Mouse (Mus musculus) C2C12 (cell line): Measurements from ENCODE around the gene Foxd4.

Source experiments
- CTCF ChIP-seq: IDR thresholded peaks from one replicate; pipeline ENCODE4 v1.5.1; 2011; ENCODE audit not compliant: control insufficient read depth, insufficient read depth, insufficient read length
- MAX ChIP-seq: IDR thresholded peaks from one replicate; pipeline ENCODE4 v1.6.1; 2011; ENCODE audit warnings: mild to moderate bottlenecking, control low read depth
- MYOD1 ChIP-seq: IDR thresholded peaks from one replicate; pipeline ENCODE4 v1.6.1; 2011; ENCODE audit warnings: low read depth; ENCODE audit not compliant: control insufficient read depth, insufficient read length

DNA sequence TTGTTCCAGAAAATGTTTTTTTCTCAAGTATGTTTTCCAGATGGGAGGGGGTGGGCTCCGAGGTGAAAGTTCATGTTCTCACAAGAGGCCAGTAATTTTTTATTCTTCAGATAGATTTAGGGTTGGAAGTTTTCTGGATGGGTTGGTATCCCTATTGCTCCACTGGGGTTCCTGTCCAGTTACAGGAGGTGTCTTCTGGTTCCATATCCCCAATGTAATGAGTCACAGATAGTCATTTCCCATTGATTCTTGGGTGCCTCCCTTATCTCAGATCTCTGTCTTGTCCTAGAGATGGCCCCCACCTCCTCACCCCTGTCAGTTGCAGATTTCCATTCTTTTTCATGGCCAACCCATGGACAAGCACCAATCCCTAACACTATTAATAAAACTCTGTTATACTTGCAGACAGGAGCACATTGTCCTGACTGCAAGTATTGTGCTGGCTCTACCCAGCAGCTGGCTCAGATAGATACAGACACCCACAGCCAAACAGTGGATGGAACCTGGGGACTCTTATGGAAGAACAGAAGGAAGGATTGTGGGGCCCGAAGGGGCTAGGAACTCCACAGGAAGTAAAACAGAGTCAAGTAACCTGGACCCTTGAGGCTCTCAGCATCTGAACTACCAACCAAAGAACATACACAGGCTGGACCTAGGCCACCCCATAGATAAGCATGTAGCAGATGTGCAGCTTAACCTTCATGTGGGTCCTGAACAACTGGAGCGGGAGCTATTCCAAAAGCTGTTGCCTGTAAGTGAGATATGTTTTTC, 7.6 kb upstream of the Foxd4 start:
- TF ChIP-seq MYOD1 (no peak), MAX (no peak), CTCF (no peak)
